Mouse (Mus musculus) bone marrow, adult 2 months (tissue): ENCODE results near the gene Dcp1a. TPM values are rescaled to one million over a fixed set of nuclear protein-coding genes. Genes with fewer than 3 reads are reported as not detected.
A peak's percentile ranks its signal among the peaks of the same experiment; 100 is the strongest.

ENCODE experiments used
- H3K27ac ChIP-seq: fragments of 200-500 bp; 2 replicates; pipeline ENCODE4 v1.5.1; 2012; ENCODE audit warnings: low read depth, mild to moderate bottlenecking, control low read depth, inconsistent platforms, low read length; ENCODE audit not compliant: control insufficient read depth, poor library complexity, insufficient read depth
- H3K4me1 ChIP-seq: fragments of 200-500 bp; 2 replicates; pipeline ENCODE4 v1.6.1; 2011; ENCODE audit warnings: low read length; ENCODE audit not compliant: control insufficient read depth, insufficient read depth
- H3K4me3 ChIP-seq: fragments of 200-500 bp; replicated peaks from 2 replicates; pipeline ENCODE3; 2011; ENCODE audit warnings: mild to moderate bottlenecking, low read depth, low read length, control low read depth; ENCODE audit not compliant: control insufficient read depth
- CTCF ChIP-seq: fragments of 200-500 bp; IDR thresholded peaks from 2 replicates; pipeline ENCODE4 v1.5.1; 2011; ENCODE audit warnings: low read length, control low read depth; ENCODE audit not compliant: control insufficient read depth, insufficient read depth
- POLR2A ChIP-seq: fragments of 200-500 bp; IDR thresholded peaks from 2 replicates; pipeline ENCODE4 v1.6.1; 2011; ENCODE audit warnings: low read depth, mild to moderate bottlenecking, control low read depth, low read length, borderline replicate concordance; ENCODE audit not compliant: control insufficient read depth
- WGBS: fragments of 180-500 bp; shearing (Covaris S2); methylation state at CpG from one replicate; pipeline ENCODE4 v1.1.7; 2018; 5-methylcytosine and 5-hydroxymethylcytosine counted together
- polyA plus RNA-seq: library from polyadenylated mRNA; stranded (reverse); fragments of >200 nt; gene quantifications from 2 replicates; pipeline ENCODE4 v1.2.4, GENCODE M21; 2011; ENCODE audit warnings: low replicate concordance; ENCODE audit not compliant: missing spikeins, insufficient read depth, insufficient read length

Gene Dcp1a
- polyA plus RNA-seq, 1 experiment = 16.6 TPM

GRCm38 (mm10) chr14:30498202-30498601 lies 18.9 kb downstream of the Dcp1a start:
- Histone ChIP-seq H3K27ac (no peak overlapping the region), H3K4me1 (no peaks in the 10 kb centered on the region; the same call in 1 of the 2 replicates), H3K4me3 (no peak overlapping the region)
- TF ChIP-seq CTCF (no peak), POLR2A (no peak)
- WGBS = 68% methylated on average over 2 of the region's 2 CpGs

- TF ChIP-seq CTCF = no peak
- no peak for TF ChIP-seq POLR2A
- no peak overlapping the region for H3K4me3 ChIP-seq
- no peak overlapping the region for H3K27ac ChIP-seq
- 83% methylated on average over 5 of the region's 5 CpGs for WGBS
- no peaks in the 10 kb centered on the region for H3K4me1 ChIP-seq
These were observed 25.7 kb downstream of the Dcp1a start for GRCm38 (mm10) chr14:30504990-30505389.

GRCm38 (mm10) chr14:30510214-30510763 lies 31.0 kb downstream of the Dcp1a start:
- H3K4me3 ChIP-seq = no peak overlapping the region
- no peak for TF ChIP-seq CTCF
- TF ChIP-seq POLR2A = no peak
- 89% methylated on average over 6 of the region's 6 CpGs for WGBS
- no peak overlapping the region for H3K27ac ChIP-seq
- no peaks in the 10 kb centered on the region for H3K4me1 ChIP-seq

GRCm38 (mm10) chr14:30512896-30513295 lies 33.6 kb downstream of the Dcp1a start:
- H3K4me1 ChIP-seq = peaks cover 1% of the 10 kb centered on the region; the same call in 1 of the 2 replicates
- no peak overlapping the region for H3K4me3 ChIP-seq
- no peak for TF ChIP-seq POLR2A
- no peak for TF ChIP-seq CTCF
- H3K27ac ChIP-seq = no peak overlapping the region
- 73% methylated on average over 5 of the region's 5 CpGs for WGBS

- WGBS = 77% methylated on average over 13 of the region's 13 CpGs
- TF ChIP-seq CTCF (0 out of 2 replicates have a peak, but pooled peaks have one; percentile 6), POLR2A (no peak)
- Histone ChIP-seq H3K4me1 (peaks cover 1% of the 10 kb centered on the region; the same call in 1 of the 2 replicates), H3K4me3 (no peak overlapping the region), H3K27ac (no peak overlapping the region)
These were observed 36.8 kb downstream of the Dcp1a start for GRCm38 (mm10) chr14:30515931-30516723.

GRCm38 (mm10) chr14:30519323-30519722 lies 40.0 kb downstream of the Dcp1a start:
- WGBS = 87% methylated on average over 5 of the region's 5 CpGs
- Histone ChIP-seq H3K4me1 (peaks cover 1% of the 10 kb centered on the region; the same call in 1 of the 2 replicates), H3K4me3 (no peak overlapping the region)

GRCm38 (mm10) chr14:30523356-30523755 lies 44.0 kb downstream of the Dcp1a start:
- H3K4me3 ChIP-seq = no peak overlapping the region
- no peak overlapping the region for H3K27ac ChIP-seq
- 90% methylated on average over 6 of the region's 6 CpGs for WGBS
- no peak for TF ChIP-seq CTCF
- no peak for TF ChIP-seq POLR2A
- H3K4me1 ChIP-seq = no peaks in the 10 kb centered on the region; the same call in 1 of the 2 replicates

More at GRCm38 (mm10) chr14:30519323-30519722, 40.0 kb downstream of the Dcp1a start:
- TF ChIP-seq POLR2A = no peak
- TF ChIP-seq CTCF = no peak
- no peak overlapping the region for H3K27ac ChIP-seq

- WGBS = 94% methylated on average over 10 of the region's 10 CpGs
- no peaks in the 10 kb centered on the region; the same call in 1 of the 2 replicates for H3K4me1 ChIP-seq
- TF ChIP-seq POLR2A (no peak), CTCF (no peak)
These were observed 49.1 kb downstream of the Dcp1a start for GRCm38 (mm10) chr14:30528392-30528791.

More at GRCm38 (mm10) chr14:30528392-30528791, 49.1 kb downstream of the Dcp1a start:
- Histone ChIP-seq H3K27ac (no peak overlapping the region), H3K4me3 (no peak overlapping the region)
